Mouse (Mus musculus) spleen, adult 10 weeks (tissue): ENCODE data around the gene Cyp24a1. TPM values are rescaled to one million over a fixed set of nuclear protein-coding genes. Genes with fewer than 3 reads are reported as not detected.

Experiments
- polyA plus RNA-seq: library from polyadenylated mRNA; stranded (reverse); fragments of 350-450 nt; fragmentation: Illumina TruSeq; extraction: RNeasy Lipid Tissue Mini Kit (QIAGEN cat#74804); gene quantifications from one replicate; pipeline ENCODE4 v1.2.3, GENCODE M21; 2015; ENCODE audit warnings: low replicate concordance; ENCODE audit not compliant: insufficient read depth

Gene Cyp24a1
- polyA plus RNA-seq = not detected

GRCm38 (mm10) chr2:170497091-170497566 is at the start of gene Cyp24a1:
TSS of gene Cyp24a1 (minus strand) at chr2:170497145.

GRCm38 (mm10) chr2:170496154-170496930 is 603 bp downstream of the Cyp24a1 start, which contains the start of gene Pfdn4:
TSS of gene Pfdn4 (plus strand) at chr2:170496428.

Other genes with a start within 250 kb of the Cyp24a1 start
- 2.6 TPM for gene Bcas1, start 69.3 kb downstream of the Cyp24a1 start, polyA plus RNA-seq
- gene Pfdn4, start 717 bp downstream of the Cyp24a1 start, polyA plus RNA-seq = 40.9 TPM
- gene 4930470P17Rik, start 104.9 kb upstream of the Cyp24a1 start, polyA plus RNA-seq = not detected
- gene Dok5, start 234.7 kb upstream of the Cyp24a1 start, polyA plus RNA-seq = 0.22 TPM